Mouse (Mus musculus) heart, postnatal 14 days (tissue): ENCODE measurements at regions not wholly inside any gene's neighbourhood (a gene's known extent, or its start where the extent isn't known, plus 50 kb on each side); places are given as distances from the start of the nearest gene placed in this dataset.

ENCODE experiments used
- DNase-seq, 2 experiments: peaks; one replicate each; pipeline ENCODE4 v3.0.0; 2021 to 2022
- intact Hi-C: fragments of 180-260 bp; cut with DNase I; formaldehyde crosslinking; loops from one replicate; pipeline ENCODE4 v1.15.1; 2025

- intact Hi-C loops, result no loop called here
- no peak for DNase-seq
Measured at GRCm38 (mm10) chr3:61740088-61740487, 374.3 kb upstream of the B430305J03Rik start.

GRCm38 (mm10) chr3:61738528-61738927 is 372.8 kb upstream of the B430305J03Rik start:
- intact Hi-C loops, result no loop called here
- no peak for DNase-seq

GRCm38 (mm10) chr3:61716785-61717184 is 351.0 kb upstream of the B430305J03Rik start:
- intact Hi-C loops, result no loop called here
- DNase-seq, result no peak

GRCm38 (mm10) chr3:61687933-61688705 is 322.4 kb upstream of the B430305J03Rik start:
- no peak for DNase-seq
- intact Hi-C loops, result no loop called here

GRCm38 (mm10) chr3:61670874-61671273 is 305.1 kb upstream of the B430305J03Rik start:
- intact Hi-C loops, result no loop called here

GRCm38 (mm10) chr3:61656143-61656542 is 290.4 kb upstream of the B430305J03Rik start:
- no peak for DNase-seq
- intact Hi-C loops, result no loop called here

More at GRCm38 (mm10) chr3:61670874-61671273, 305.1 kb upstream of the B430305J03Rik start:
- DNase-seq, result no peak

GRCm38 (mm10) chr3:61628535-61628934 is 262.8 kb upstream of the B430305J03Rik start:
- intact Hi-C loops, result no loop called here

GRCm38 (mm10) chr3:61628099-61628498 is 262.3 kb upstream of the B430305J03Rik start:
- intact Hi-C loops, result no loop called here
- no peak for DNase-seq

More at GRCm38 (mm10) chr3:61628535-61628934, 262.8 kb upstream of the B430305J03Rik start:
- DNase-seq, result no peak

- DNase-seq, result no peak
- intact Hi-C loops, result no loop called here
Measured at GRCm38 (mm10) chr3:61623954-61624487, 258.3 kb upstream of the B430305J03Rik start.

GRCm38 (mm10) chr3:61605469-61605868 is 239.7 kb upstream of the B430305J03Rik start:
- DNase-seq, result no peak
- intact Hi-C loops, result no loop called here

- intact Hi-C loops, result no loop called here
- DNase-seq, result no peak
Measured at GRCm38 (mm10) chr3:61602891-61603290, 237.1 kb upstream of the B430305J03Rik start.

GRCm38 (mm10) chr3:61595574-61595973 is 229.8 kb upstream of the B430305J03Rik start:
- intact Hi-C loops, result no loop called here

GRCm38 (mm10) chr3:61592342-61592741 is 226.6 kb upstream of the B430305J03Rik start:
- no peak for DNase-seq
- intact Hi-C loops, result no loop called here

More at GRCm38 (mm10) chr3:61595574-61595973, 229.8 kb upstream of the B430305J03Rik start:
- DNase-seq, result no peak

- intact Hi-C loops, result no loop called here
- DNase-seq, result no peak
Measured at GRCm38 (mm10) chr3:61583669-61584068, 217.9 kb upstream of the B430305J03Rik start.

GRCm38 (mm10) chr3:61582927-61583326 is 217.2 kb upstream of the B430305J03Rik start:
- no peak for DNase-seq
- intact Hi-C loops, result no loop called here

- intact Hi-C loops, result no loop called here
Measured at GRCm38 (mm10) chr3:61580252-61580651, 214.5 kb upstream of the B430305J03Rik start.

GRCm38 (mm10) chr3:61537113-61537512 is 171.4 kb upstream of the B430305J03Rik start:
- intact Hi-C loops, result no loop called here
- no peak for DNase-seq

More at GRCm38 (mm10) chr3:61580252-61580651, 214.5 kb upstream of the B430305J03Rik start:
- DNase-seq, result no peak

GRCm38 (mm10) chr3:61535751-61536150 is 170.0 kb upstream of the B430305J03Rik start:
- intact Hi-C loops, result no loop called here
- no peak for DNase-seq

- DNase-seq, result no peak
- intact Hi-C loops, result no loop called here
Measured at GRCm38 (mm10) chr3:61503178-61503577, 137.4 kb upstream of the B430305J03Rik start.

- intact Hi-C loops, result no loop called here
- DNase-seq, result no peak
Measured at GRCm38 (mm10) chr3:61494835-61495234, 129.1 kb upstream of the B430305J03Rik start.

GRCm38 (mm10) chr3:61486808-61487389 is 121.1 kb upstream of the B430305J03Rik start:
- intact Hi-C loops, result no loop called here
- DNase-seq, result no peak
